Mouse (Mus musculus) bone marrow, adult 2 months (tissue): Measurements from ENCODE around the gene Dnajc13.

Experiments used
- CTCF ChIP-seq: fragments of 200-500 bp; IDR thresholded peaks from 2 replicates; pipeline ENCODE4 v1.5.1; 2011; ENCODE audit warnings: low read length, control low read depth; ENCODE audit not compliant: control insufficient read depth, insufficient read depth
- POLR2A ChIP-seq: fragments of 200-500 bp; IDR thresholded peaks from 2 replicates; pipeline ENCODE4 v1.6.1; 2011; ENCODE audit warnings: low read depth, mild to moderate bottlenecking, control low read depth, low read length, borderline replicate concordance; ENCODE audit not compliant: control insufficient read depth

DNA sequence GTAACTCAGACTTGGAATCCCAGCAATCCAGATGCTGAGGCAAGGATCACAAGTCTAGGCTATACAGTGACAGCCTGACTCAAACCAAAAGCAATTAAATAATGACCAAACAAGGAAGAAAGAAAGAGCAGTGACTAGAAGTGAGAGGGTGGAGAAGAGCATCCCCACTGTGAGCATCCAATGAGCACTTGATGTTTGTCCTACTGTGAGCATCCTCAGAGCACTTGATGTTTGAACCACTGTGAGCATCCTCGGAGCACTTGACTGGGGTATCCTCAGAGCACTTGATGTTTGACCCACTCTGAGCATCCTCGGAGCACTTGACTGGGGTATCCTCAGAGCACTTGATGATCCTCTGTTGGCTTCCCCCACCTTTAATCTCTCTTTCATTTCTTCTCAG lies 157.7 kb downstream of the Dnajc13 start:
- TF ChIP-seq POLR2A: no peak
- TF ChIP-seq CTCF: no peak
